Mouse (Mus musculus): Measurements from ENCODE around the gene Ube2e2.

Ube2e2 gene

GRCm38 (mm10) chr14:18893947-18894445, at the start of gene Ube2e2:
TSS of gene Ube2e2 (minus strand) at chr14:18894267.
- no peak for DNase-seq (ENCODE audit: low spot score)

GRCm38 (mm10) chr14:18940068-18940467, 46.0 kb upstream of the Ube2e2 start:
- no peak for DNase-seq (ENCODE audit: low spot score)

GRCm38 (mm10) chr14:18903553-18903952, 9.5 kb upstream of the Ube2e2 start:
- no peak for DNase-seq (ENCODE audit: low spot score)

- peak; percentile 92 for DNase-seq (ENCODE audit: low spot score)
Measured at GRCm38 (mm10) chr14:18893121-18893946, 733 bp downstream of the Ube2e2 start.

GRCm38 (mm10) chr14:18889571-18889970, 4.5 kb downstream of the Ube2e2 start:
- peak; percentile 4 for DNase-seq (ENCODE audit: low spot score)

- no peak for DNase-seq (ENCODE audit: low spot score)
Measured at GRCm38 (mm10) chr14:18882493-18882892, 11.6 kb downstream of the Ube2e2 start.

- DNase-seq (ENCODE audit: low spot score), result no peak
Measured at GRCm38 (mm10) chr14:18870716-18871115, 23.4 kb downstream of the Ube2e2 start.

- DNase-seq (ENCODE audit: low spot score), result no peak
Measured at GRCm38 (mm10) chr14:18828661-18829060, 65.4 kb downstream of the Ube2e2 start.

GRCm38 (mm10) chr14:18826753-18827152, 67.3 kb downstream of the Ube2e2 start:
- no peak for DNase-seq (ENCODE audit: low spot score)

GRCm38 (mm10) chr14:18820713-18821112, 73.4 kb downstream of the Ube2e2 start:
- no peak for DNase-seq (ENCODE audit: low spot score)

- no peak for DNase-seq (ENCODE audit: low spot score)
Measured at GRCm38 (mm10) chr14:18796857-18797256, 97.2 kb downstream of the Ube2e2 start.

GRCm38 (mm10) chr14:18795787-18796186, 98.3 kb downstream of the Ube2e2 start:
- DNase-seq (ENCODE audit: low spot score), result no peak

- DNase-seq (ENCODE audit: low spot score), result no peak
Measured at GRCm38 (mm10) chr14:18778993-18779675, 114.9 kb downstream of the Ube2e2 start.

- DNase-seq (ENCODE audit: low spot score), result no peak
Measured at GRCm38 (mm10) chr14:18778241-18778640, 115.8 kb downstream of the Ube2e2 start.

GRCm38 (mm10) chr14:18776132-18776531, 117.9 kb downstream of the Ube2e2 start:
- no peak for DNase-seq (ENCODE audit: low spot score)

GRCm38 (mm10) chr14:18773724-18774123, 120.3 kb downstream of the Ube2e2 start:
- no peak for DNase-seq (ENCODE audit: low spot score)

- no peak for DNase-seq (ENCODE audit: low spot score)
Measured at GRCm38 (mm10) chr14:18759601-18760356, 134.3 kb downstream of the Ube2e2 start.

GRCm38 (mm10) chr14:18758595-18759532, 135.2 kb downstream of the Ube2e2 start:
- no peak for DNase-seq (ENCODE audit: low spot score)

GRCm38 (mm10) chr14:18758003-18758402, 136.1 kb downstream of the Ube2e2 start:
- no peak for DNase-seq (ENCODE audit: low spot score)

- no peak for DNase-seq (ENCODE audit: low spot score)
Measured at GRCm38 (mm10) chr14:18755410-18755809, 138.7 kb downstream of the Ube2e2 start.

- no peak for DNase-seq (ENCODE audit: low spot score)
Measured at GRCm38 (mm10) chr14:18754595-18754994, 139.5 kb downstream of the Ube2e2 start.
